Mouse (Mus musculus) CH12.LX (cell line): ENCODE measurements around the gene Vpreb1. TPM values are rescaled to one million over a fixed set of nuclear protein-coding genes. Genes with fewer than 3 reads are reported as not detected.

Experiments
- DNase-seq: peaks from one replicate; pipeline ENCODE4 v3.0.0-alpha.2; 2013; ENCODE audit errors: extremely low read depth
- H3K27ac ChIP-seq: 2 replicates; pipeline ENCODE4 v1.5.1; 2012; ENCODE audit warnings: low read depth, mild to moderate bottlenecking, control low read depth, moderate library complexity; ENCODE audit not compliant: insufficient read depth
- H3K27me3 ChIP-seq: replicated peaks from 2 replicates; pipeline ENCODE3; 2012; ENCODE audit warnings: inconsistent platforms
- H3K36me3 ChIP-seq, 2 experiments: replicated peaks in 1 of 2; 2 replicates each; pipeline versions ENCODE3 to v1.6.1; 2012; ENCODE audit warnings: inconsistent platforms in 1 of 2, low read length in 1 of 2, mild to moderate bottlenecking in 1 of 2, mixed read lengths in 1 of 2, moderate library complexity in 1 of 2; ENCODE audit not compliant: control insufficient read depth in 1 of 2, insufficient read depth in 1 of 2
- H3K4me1 ChIP-seq, 2 experiments: 2 replicates each; pipeline ENCODE4 v1.6.1; 2012; ENCODE audit warnings: inconsistent platforms in 1 of 2, moderate library complexity in 1 of 2; ENCODE audit not compliant: insufficient read depth in 2 of 2, control insufficient read depth in 1 of 2
- H3K4me2 ChIP-seq: 2 replicates; pipeline ENCODE4 v1.6.1; 2012; ENCODE audit warnings: low read depth, mild to moderate bottlenecking, control low read depth; ENCODE audit not compliant: poor library complexity, insufficient read depth, severe bottlenecking
- H3K4me3 ChIP-seq, 3 experiments: fragments of 150-350 bp in 1 of 3; sonication (generic) in 1 of 3; replicated peaks in 1 of 3; 2 replicates each; pipeline versions ENCODE3 to v1.5.1; 2011 to 2012; ENCODE audit warnings: low read depth in 2 of 3, low read length in 2 of 3, mild to moderate bottlenecking in 2 of 3, moderate library complexity in 2 of 3, control low read depth in 1 of 3, improper control_type of control experiment in 1 of 3, inconsistent platforms in 1 of 3, mixed read lengths in 1 of 3; ENCODE audit not compliant: poor library complexity in 1 of 3
- H3K79me2 ChIP-seq: replicated peaks from 2 replicates; pipeline ENCODE4 v1.6.1; 2012; ENCODE audit warnings: mild to moderate bottlenecking, moderate library complexity; ENCODE audit not compliant: control insufficient read depth, poor library complexity, insufficient read depth, severe bottlenecking; ENCODE audit errors: extremely low read depth
- H3K9ac ChIP-seq: 2 replicates; pipeline ENCODE4 v1.6.1; 2012; ENCODE audit warnings: low read depth, mild to moderate bottlenecking, control low read depth, moderate library complexity; ENCODE audit not compliant: insufficient read depth
- H3K9me3 ChIP-seq: replicated peaks from 2 replicates; pipeline ENCODE3; 2012; ENCODE audit warnings: low read length, inconsistent platforms, mixed read lengths
- BHLHE40 ChIP-seq: IDR thresholded peaks from 2 replicates; pipeline ENCODE4 v1.6.1; 2011; ENCODE audit warnings: mild to moderate bottlenecking, low read depth, low read length, improper control_type of control experiment
- CHD1 ChIP-seq: IDR thresholded peaks from 2 replicates; pipeline ENCODE4 v1.6.1; 2012; ENCODE audit warnings: low read depth, low read length, improper control_type of control experiment, inconsistent platforms
- CHD2 ChIP-seq: IDR thresholded peaks from 2 replicates; pipeline ENCODE4 v1.6.1; 2011; ENCODE audit warnings: low read length, improper control_type of control experiment
- E2F4 ChIP-seq: IDR thresholded peaks from 2 replicates; pipeline ENCODE4 v1.6.1; 2011; ENCODE audit warnings: low read depth, low read length, improper control_type of control experiment; ENCODE audit not compliant: insufficient replicate concordance
- ELF1 ChIP-seq: IDR thresholded peaks from 2 replicates; pipeline ENCODE4 v1.6.1; 2014; ENCODE audit warnings: low read depth, mild to moderate bottlenecking, inconsistent platforms, low read length, improper control_type of control experiment
- EP300 ChIP-seq: IDR thresholded peaks from 2 replicates; pipeline ENCODE4 v1.6.1; 2011; ENCODE audit warnings: low read length, improper control_type of control experiment
- ETS1 ChIP-seq: conservative IDR thresholded peaks from 2 replicates; pipeline ENCODE4 v1.6.1; 2012; ENCODE audit warnings: low read depth, mild to moderate bottlenecking, inconsistent platforms, low read length, improper control_type of control experiment, moderate library complexity
- GABPA ChIP-seq: IDR thresholded peaks from 2 replicates; pipeline ENCODE4 v1.6.1; 2012; ENCODE audit warnings: low read depth, low read length, improper control_type of control experiment, inconsistent platforms; ENCODE audit not compliant: insufficient replicate concordance
- HCFC1 ChIP-seq: IDR thresholded peaks from 2 replicates; pipeline ENCODE4 v1.6.1; 2012; ENCODE audit warnings: low read depth, mild to moderate bottlenecking, inconsistent platforms, low read length, improper control_type of control experiment
- IRF4 ChIP-seq: IDR thresholded peaks from 2 replicates; pipeline ENCODE4 v1.6.1; 2014; ENCODE audit warnings: low read depth, mild to moderate bottlenecking, inconsistent platforms, low read length, improper control_type of control experiment
- JUN ChIP-seq: IDR thresholded peaks from 2 replicates; pipeline ENCODE4 v1.6.1; 2011; ENCODE audit warnings: low read depth, mild to moderate bottlenecking, low read length, improper control_type of control experiment, moderate library complexity; ENCODE audit not compliant: insufficient read depth
- JUND ChIP-seq: conservative IDR thresholded peaks from 2 replicates; pipeline ENCODE4 v1.6.1; 2011; ENCODE audit warnings: low read depth, low read length, improper control_type of control experiment
- KAT2A ChIP-seq: IDR thresholded peaks from 2 replicates; pipeline ENCODE4 v1.6.1; 2012; ENCODE audit warnings: low read length, improper control_type of control experiment, inconsistent platforms; ENCODE audit not compliant: insufficient replicate concordance
- MAFK ChIP-seq: IDR thresholded peaks from 2 replicates; pipeline ENCODE4 v1.6.1; 2011; ENCODE audit warnings: low read length, improper control_type of control experiment; ENCODE audit not compliant: insufficient replicate concordance
- MAX ChIP-seq: IDR thresholded peaks from 2 replicates; pipeline ENCODE4 v1.6.1; 2011; ENCODE audit warnings: low read length, improper control_type of control experiment
- MAZ ChIP-seq: IDR thresholded peaks from 2 replicates; pipeline ENCODE4 v1.6.1; 2012; ENCODE audit warnings: low read depth, mild to moderate bottlenecking, inconsistent platforms, low read length, improper control_type of control experiment, moderate library complexity
- MEF2A ChIP-seq: IDR thresholded peaks from 2 replicates; pipeline ENCODE4 v1.6.1; 2014; ENCODE audit warnings: low read depth, mild to moderate bottlenecking, inconsistent platforms, low read length, improper control_type of control experiment, borderline replicate concordance
- MXI1 ChIP-seq: IDR thresholded peaks from 2 replicates; pipeline ENCODE4 v1.6.1; 2011; ENCODE audit warnings: mild to moderate bottlenecking, low read depth, low read length, improper control_type of control experiment
- MYC ChIP-seq: IDR thresholded peaks from 2 replicates; pipeline ENCODE4 v1.6.1; 2011; ENCODE audit warnings: low read depth, mild to moderate bottlenecking, improper control_type of control experiment, low read length
- NELFE ChIP-seq: IDR thresholded peaks from 2 replicates; pipeline ENCODE4 v1.6.1; 2011; ENCODE audit warnings: low read depth, low read length, improper control_type of control experiment
- NRF1 ChIP-seq: IDR thresholded peaks from 2 replicates; pipeline ENCODE4 v1.6.1; 2014; ENCODE audit warnings: low read depth, mild to moderate bottlenecking, inconsistent platforms, low read length, improper control_type of control experiment, moderate library complexity
- PAX5 ChIP-seq: IDR thresholded peaks from 2 replicates; pipeline ENCODE4 v1.6.1; 2012; ENCODE audit warnings: low read length, inconsistent platforms, mixed read lengths
- POLR2A ChIP-seq: IDR thresholded peaks from 2 replicates; pipeline ENCODE4 v1.6.1; 2011; ENCODE audit warnings: low read depth, mild to moderate bottlenecking, improper control_type of control experiment, low read length
- POLR2AphosphoS2 ChIP-seq: IDR thresholded peaks from 2 replicates; pipeline ENCODE4 v1.6.1; 2011; ENCODE audit warnings: low read depth, low read length, improper control_type of control experiment
- RAD21 ChIP-seq: IDR thresholded peaks from 2 replicates; pipeline ENCODE4 v1.6.1; 2011; ENCODE audit warnings: low read depth, mild to moderate bottlenecking, low read length, improper control_type of control experiment, moderate library complexity
- RCOR1 ChIP-seq: conservative IDR thresholded peaks from 2 replicates; pipeline ENCODE4 v1.6.1; 2012; ENCODE audit warnings: low read depth, mild to moderate bottlenecking, inconsistent platforms, low read length, improper control_type of control experiment
- SIN3A ChIP-seq: IDR thresholded peaks from 2 replicates; pipeline ENCODE4 v1.6.1; 2012; ENCODE audit warnings: low read length, improper control_type of control experiment, inconsistent platforms
- SMC3 ChIP-seq: IDR thresholded peaks from 2 replicates; pipeline ENCODE4 v1.6.1; 2011; ENCODE audit warnings: low read depth, low read length, improper control_type of control experiment
- TBP ChIP-seq: conservative IDR thresholded peaks from 2 replicates; pipeline ENCODE4 v1.6.1; 2011; ENCODE audit warnings: low read depth, low read length, improper control_type of control experiment
- TCF12 ChIP-seq: IDR thresholded peaks from 2 replicates; pipeline ENCODE4 v1.6.1; 2014; ENCODE audit warnings: low read depth, mild to moderate bottlenecking, inconsistent platforms, low read length, improper control_type of control experiment
- UBTF ChIP-seq: IDR thresholded peaks from 2 replicates; pipeline ENCODE4 v1.6.1; 2012; ENCODE audit warnings: low read depth, mild to moderate bottlenecking, inconsistent platforms, low read length, improper control_type of control experiment, moderate library complexity
- USF1 ChIP-seq: IDR thresholded peaks from 2 replicates; pipeline ENCODE4 v1.6.1; 2014; ENCODE audit warnings: low read depth, mild to moderate bottlenecking, inconsistent platforms, low read length, improper control_type of control experiment
- USF2 ChIP-seq: conservative IDR thresholded peaks from 2 replicates; pipeline ENCODE4 v1.6.1; 2011; ENCODE audit warnings: low read depth, low read length, improper control_type of control experiment
- ZC3H11A ChIP-seq: IDR thresholded peaks from 2 replicates; pipeline ENCODE4 v1.6.1; 2012; ENCODE audit warnings: low read depth, mild to moderate bottlenecking, inconsistent platforms, low read length, improper control_type of control experiment
- ZKSCAN1 ChIP-seq: IDR thresholded peaks from 2 replicates; pipeline ENCODE4 v1.6.1; 2012; ENCODE audit warnings: low read depth, inconsistent platforms, low read length, improper control_type of control experiment, borderline replicate concordance
- ZMIZ1 ChIP-seq: IDR thresholded peaks from 2 replicates; pipeline ENCODE4 v1.6.1; 2012; ENCODE audit warnings: low read depth, mild to moderate bottlenecking, inconsistent platforms, low read length, improper control_type of control experiment
- ZNF384 ChIP-seq: IDR thresholded peaks from 2 replicates; pipeline ENCODE4 v1.6.1; 2012; ENCODE audit warnings: low read depth, low read length, improper control_type of control experiment, inconsistent platforms
- dilution Hi-C: fragments of 300-500 bp; cut with MboI; formaldehyde crosslinking; loops from 2 replicates; pipeline ENCODE4 v1.14.3; 2020; ENCODE audit warnings: low sequenced_read_pairs; ENCODE audit not compliant: extremely low pct_unique_long_range_greater_than_20kb, extremely low pct_ligation_motif_present
- in situ Hi-C: fragments of 300-500 bp; cut with MboI; formaldehyde crosslinking; loops from 3 replicates; pipeline ENCODE4 v1.14.3; 2019; ENCODE audit warnings: low sequenced_read_pairs, low pct_ligation_motif_present, low pct_unique_long_range_greater_than_20kb, mixed read lengths
- polyA plus RNA-seq: library from polyadenylated mRNA; unstranded; fragments of >175 nt; gene quantifications from 2 replicates; pipeline ENCODE4 v1.2.1, GENCODE M21; 2012; ENCODE audit warnings: low read depth; ENCODE audit not compliant: insufficient read length
- total RNA-seq, 2 experiments: library from RNA; depleted of rRNA; stranded (reverse); fragments of 300-350 nt in 1 of 2; fragments of >200 nt in 1 of 2; gene quantifications; 2 replicates each; pipeline ENCODE4 v1.2.3; 2012 to 2014

Vpreb1 gene
- total RNA-seq (2012; rRNA removed) (0.55 and 1.0 TPM in 2 replicates), total RNA-seq (2014; rRNA removed) (not detected in 2 replicates), polyA plus RNA-seq (0.64 and 0.97 TPM in 2 replicates)

- peak within 1 kb of the TSS; percentile 89 for H3K9ac ChIP-seq
- H3K27ac ChIP-seq: peak within 1 kb of the TSS; percentile 69
- dilution Hi-C loops (no loop called here), in situ Hi-C loops (no loop called here)
- peak within 1 kb of the TSS; percentile 80 to 95 (median 80) for H3K4me3 ChIP-seq
- H3K9me3 ChIP-seq: peaks cover under 1% of the 10 kb centered on the region
- H3K27me3 ChIP-seq: no peaks in the 10 kb centered on the region
- H3K4me2 ChIP-seq: peak within 1 kb of the TSS; percentile 80
- DNase-seq: peak; percentile 99
- H3K4me1 ChIP-seq: peaks cover 2 to 47% of the 10 kb centered on the region in 2 experiments
- H3K36me3 ChIP-seq: peaks cover 3 to 30% of the 10 kb centered on the region in 2 experiments
- H3K79me2 ChIP-seq: peaks cover 18% of the 10 kb centered on the region
- peak; percentile 88 for TF ChIP-seq RCOR1
- peak; percentile 89 for TF ChIP-seq NELFE
- TF ChIP-seq POLR2A: peak; percentile 86
- TF ChIP-seq KAT2A: peak; percentile 93
- peak; percentile 92; the same call in 1 of the 2 replicates for TF ChIP-seq MXI1
- TF ChIP-seq CHD1: peak; percentile 48; the same call in 1 of the 2 replicates
- TF ChIP-seq ZMIZ1: peak; percentile 95
- TF ChIP-seq SMC3: peak; percentile 13; the same call in 1 of the 2 replicates
- TF ChIP-seq IRF4: peak; percentile 90
- no peak for TF ChIP-seq PAX5
- no peak for TF ChIP-seq USF2
- TF ChIP-seq POLR2AphosphoS2: 0 out of 2 replicates have a peak, but pooled peaks have one; percentile 64
- peak; percentile 51; the same call in 1 of the 2 replicates for TF ChIP-seq ZNF384
- peak; percentile 44; the same call in 1 of the 2 replicates for TF ChIP-seq GABPA
- peak; percentile 55; the same call in 1 of the 2 replicates for TF ChIP-seq BHLHE40
- peak; percentile 37; the same call in 1 of the 2 replicates for TF ChIP-seq JUND
- TF ChIP-seq ZC3H11A: no peak
- peak; percentile 86 for TF ChIP-seq TBP
- peak; percentile 97 for TF ChIP-seq MAZ
- TF ChIP-seq SIN3A: peak; percentile 96; the same call in 1 of the 2 replicates
- TF ChIP-seq RAD21: no peak; the same call in 1 of the 2 replicates
- TF ChIP-seq UBTF: peak; percentile 96
- peak; percentile 98 for TF ChIP-seq HCFC1
- TF ChIP-seq NRF1: peak; percentile 72
- TF ChIP-seq MEF2A: peak; percentile 94
- peak; percentile 99 for TF ChIP-seq ELF1
- TF ChIP-seq EP300: peak; percentile 49; the same call in 1 of the 2 replicates
- TF ChIP-seq TCF12: peak; percentile 98
- no peak for TF ChIP-seq JUN
- peak; percentile 78 for TF ChIP-seq CHD2
- TF ChIP-seq MYC: peak; percentile 90
- TF ChIP-seq ETS1: peak; percentile 60
- no peak for TF ChIP-seq ZKSCAN1
- peak; percentile 88 for TF ChIP-seq MAX
- no peak for TF ChIP-seq E2F4
- peak; percentile 48; the same call in 1 of the 2 replicates for TF ChIP-seq MAFK
- TF ChIP-seq USF1: 0 out of 2 replicates have a peak, but pooled peaks have one; percentile 8
Observed at GRCm38 (mm10) chr16:16870617-16871331, at the start of gene Vpreb1, which contains the start of gene Top3b. TSS of gene Vpreb1 (minus strand) at chr16:16870843. TSS of gene Top3b (plus strand) at chr16:16870736.
